8 mouse cellular contexts compared by ENCODE assay signal in genomic region chr5:104046256-104047199, GRCm38 (mm10). TPM values are rescaled to one million over a fixed set of nuclear protein-coding genes. Genes with fewer than 3 reads are reported as not detected.
DNase-seq lines count a peak whose midpoint lies in the region; ATAC-seq and TF ChIP-seq lines count a peak whose summit lies in the region.

Gene Nudt9, plus strand, starts transcription at chr5:104046306.

- peak; percentile 61; the same call in 1 of the 2 replicates for TF ChIP-seq POLR2A in cortical plate, adult 2 months (IDR thresholded peaks at IDR 0.05; ENCODE audit: extremely low read depth, insufficient read depth, low read length)

- H3K4me3 ChIP-seq in cortical plate, adult 2 months (ENCODE audit: insufficient read depth, low read length), result peak within 1 kb of the TSS; percentile 68
- peak within 1 kb of the TSS; percentile 99 for H3K4me3 ChIP-seq in megakaryocyte, embryonic 14.5 days (replicated peaks)

- H3K36me3 ChIP-seq in megakaryocyte, embryonic 14.5 days (replicated peaks; ENCODE audit: low read length), result peaks cover 15% of the 10 kb centered on the region

- H3K27me3 ChIP-seq in megakaryocyte, embryonic 14.5 days (replicated peaks), result no peaks in the 10 kb centered on the region

- ATAC-seq in activated CD4-positive, CD25-positive, alpha-beta regulatory T cell, adult 4 months, result peak; percentile 95

- no peak for TF ChIP-seq CTCF in cortical plate, adult 2 months (IDR thresholded peaks at IDR 0.05; ENCODE audit: extremely low read depth, insufficient read depth, low read length)

- H3K27ac ChIP-seq in cortical plate, adult 2 months (ENCODE audit: insufficient read depth, low read length), result peak within 1 kb of the TSS; percentile 87

- DNase-seq in gastrocnemius, adult 8-10 months (ENCODE audit: low spot score in 2 of 2), result peak; percentile 93 to 96
- peak; percentile 93 for DNase-seq in hindlimb bud, embryonic 11.5 days (ENCODE audit: extremely low spot score, low read depth, low spot score)
- peak; percentile 94 to 99 for DNase-seq in left cerebral cortex, adult 8-10 months (ENCODE audit: low spot score in 2 of 2)
- peak; percentile 99 for DNase-seq in right cerebral cortex, postnatal 10 days (ENCODE audit: low spot score in 2 of 2)
- DNase-seq in urinary bladder, postnatal 25 days (ENCODE audit: low spot score), result peak; percentile 96

- H3K9me3 ChIP-seq in megakaryocyte, embryonic 14.5 days, result no peaks in the 10 kb centered on the region

- H3K4me1 ChIP-seq in cortical plate, adult 2 months (ENCODE audit: control insufficient read depth, insufficient read depth, low read length), result peaks cover 9% of the 10 kb centered on the region
- peaks cover 59% of the 10 kb centered on the region for H3K4me1 ChIP-seq in megakaryocyte, embryonic 14.5 days

RNA-seq across cellular contexts. Expression of gene Nudt9, which starts in this region (rescaled TPM):
- polyA plus RNA-seq in activated CD4-positive, CD25-positive, alpha-beta regulatory T cell, adult 4 months (2017; shearing (Covaris generic)), result 10 to 100 TPM; 13.6 to 20.8 TPM
- polyA plus RNA-seq in cortical plate, adult 2 months (2012; rRNA removed), result 75.7 and 82.3 TPM in 2 replicates
- total RNA-seq in gastrocnemius, adult 8-10 months (2022), result 10 to 100 TPM; 62.8 to 74.7 (median 69.1) TPM
- 10 to 100 TPM; 62.8 to 69.5 (median 65.8) TPM for total RNA-seq in left cerebral cortex, adult 8-10 months (2022)
- polyA plus RNA-seq in megakaryocyte, embryonic 14.5 days (2012; ENCODE audit: insufficient read depth, low replicate concordance), result 101 and 144 TPM in 2 replicates

Comparison
In these comparisons a context has a peak if more than half of its experiments do, and no peak if none do; other contexts are left out.
1. Peak in every context shown above with its lines: DNase-seq, ATAC-seq, H3K4me3 ChIP-seq and H3K27ac ChIP-seq.